Mouse (Mus musculus): ENCODE measurements around the gene Vps35. TPM values are rescaled to one million over a fixed set of nuclear protein-coding genes. Genes with fewer than 3 reads are reported as not detected.

Vps35 gene
- polyA plus RNA-seq, 1 experiment from 2014 or later = 187 TPM

DNA sequence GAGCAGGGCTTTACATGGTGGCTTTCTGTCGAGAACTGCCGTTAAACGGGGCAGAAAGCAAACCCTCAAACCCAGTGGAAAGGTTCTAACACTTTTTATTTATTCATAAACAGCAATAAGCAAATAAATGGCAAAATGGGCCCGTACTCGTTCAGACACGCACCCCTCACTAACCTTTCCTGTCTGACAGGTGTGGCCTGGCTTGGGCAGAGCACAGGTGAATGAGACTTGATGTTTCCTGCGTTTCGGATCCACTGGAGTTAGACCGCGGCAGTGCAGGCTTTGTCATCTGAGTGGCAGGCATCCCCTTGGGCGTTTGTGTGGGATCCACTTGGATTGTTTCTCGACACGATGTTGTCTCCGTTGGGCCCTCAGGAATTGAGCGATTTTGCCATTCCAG is 22.4 kb upstream of the Vps35 start:
- Histone ChIP-seq H3K4me3 (ENCODE audit: low read depth, low read length) (no peak overlapping the region), H3K4me1 (ENCODE audit: control insufficient read depth, insufficient read depth, low read length) (no peaks in the 10 kb centered on the region), H3K27ac (replicated peaks; ENCODE audit: low read depth, low read length) (no peak overlapping the region), H3K9ac (replicated peaks; ENCODE audit: low read length) (no peak overlapping the region), H3K36me3 (replicated peaks; ENCODE audit: control insufficient read depth, insufficient read depth, low read depth, low read length) (no peaks in the 10 kb centered on the region), H3K4me2 (ENCODE audit: low read depth, low read length) (no peak overlapping the region), H3K9me3 (replicated peaks; ENCODE audit: control insufficient read depth, low read length) (no peaks in the 10 kb centered on the region), H3K27me3 (ENCODE audit: control insufficient read depth, insufficient read depth, low read length) (no peaks in the 10 kb centered on the region)
- WGBS = 84% methylated on average over 15 of the region's 15 CpGs
- ATAC-seq (replicated peaks; ENCODE audit: insufficient number of reproducible peaks, low FRiP score, low TSS enrichment, low read depth) (no peak), DNase-seq (ENCODE audit: low spot score) (no peak)

- Histone ChIP-seq H3K36me3 (replicated peaks; ENCODE audit: control insufficient read depth, insufficient read depth, low read depth, low read length) (no peaks in the 10 kb centered on the region), H3K4me3 (ENCODE audit: low read depth, low read length) (no peak overlapping the region), H3K27ac (replicated peaks; ENCODE audit: low read depth, low read length) (no peak overlapping the region), H3K9me3 (replicated peaks; ENCODE audit: control insufficient read depth, low read length) (no peaks in the 10 kb centered on the region), H3K27me3 (ENCODE audit: control insufficient read depth, insufficient read depth, low read length) (no peaks in the 10 kb centered on the region), H3K4me2 (ENCODE audit: low read depth, low read length) (no peak overlapping the region), H3K9ac (replicated peaks; ENCODE audit: low read length) (no peak overlapping the region), H3K4me1 (ENCODE audit: control insufficient read depth, insufficient read depth, low read length) (no peaks in the 10 kb centered on the region)
- DNase-seq (ENCODE audit: low spot score) (no peak), ATAC-seq (replicated peaks; ENCODE audit: insufficient number of reproducible peaks, low FRiP score, low TSS enrichment, low read depth) (no peak)
- 92% methylated on average over 4 of the region's 4 CpGs for WGBS
Observed at GRCm38 (mm10) chr8:85318534-85318933, 18.9 kb upstream of the Vps35 start.

DNA sequence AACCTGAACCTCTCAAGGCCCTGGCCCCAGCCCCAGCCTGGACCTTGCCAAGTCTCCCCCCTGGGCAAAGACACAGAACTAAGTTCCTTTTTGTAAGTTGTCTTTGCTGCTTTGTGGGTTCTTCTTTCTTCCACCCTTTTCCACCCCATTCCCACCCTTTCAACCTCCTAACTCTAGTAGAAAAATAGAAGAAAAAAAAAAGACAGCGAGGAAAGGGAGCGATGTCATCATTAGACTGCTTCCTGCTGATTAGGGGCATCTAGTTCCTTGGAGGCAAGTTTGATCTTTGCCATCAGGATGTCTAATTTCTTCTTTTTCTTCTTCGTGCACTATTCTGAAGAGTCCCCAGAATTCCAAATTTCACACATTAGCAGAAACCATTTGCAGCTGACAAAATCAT is 13.4 kb upstream of the Vps35 start:
- DNase-seq (ENCODE audit: low spot score) = no peak

GRCm38 (mm10) chr8:85311743-85312142 is 12.1 kb upstream of the Vps35 start:
- Histone ChIP-seq H3K4me3 (ENCODE audit: low read depth, low read length) (no peak overlapping the region), H3K36me3 (replicated peaks; ENCODE audit: control insufficient read depth, insufficient read depth, low read depth, low read length) (no peaks in the 10 kb centered on the region), H3K9ac (replicated peaks; ENCODE audit: low read length) (no peak overlapping the region), H3K4me1 (ENCODE audit: control insufficient read depth, insufficient read depth, low read length) (no peaks in the 10 kb centered on the region), H3K9me3 (replicated peaks; ENCODE audit: control insufficient read depth, low read length) (no peaks in the 10 kb centered on the region), H3K27ac (replicated peaks; ENCODE audit: low read depth, low read length) (no peak overlapping the region), H3K4me2 (ENCODE audit: low read depth, low read length) (no peak overlapping the region), H3K27me3 (ENCODE audit: control insufficient read depth, insufficient read depth, low read length) (no peaks in the 10 kb centered on the region)
- DNase-seq (ENCODE audit: low spot score) = peak; percentile 49
- ATAC-seq (replicated peaks; ENCODE audit: insufficient number of reproducible peaks, low FRiP score, low TSS enrichment, low read depth) = no peak

More for the DNA sequence above, 13.4 kb upstream of the Vps35 start:
- H3K36me3 ChIP-seq (replicated peaks; ENCODE audit: control insufficient read depth, insufficient read depth, low read depth, low read length) = no peaks in the 10 kb centered on the region
- H3K4me3 ChIP-seq (ENCODE audit: low read depth, low read length) = no peak overlapping the region
- no peaks in the 10 kb centered on the region for H3K4me1 ChIP-seq (ENCODE audit: control insufficient read depth, insufficient read depth, low read length)
- H3K27me3 ChIP-seq (ENCODE audit: control insufficient read depth, insufficient read depth, low read length) = no peaks in the 10 kb centered on the region
- no peak overlapping the region for H3K4me2 ChIP-seq (ENCODE audit: low read depth, low read length)
- no peak overlapping the region for H3K9ac ChIP-seq (replicated peaks; ENCODE audit: low read length)
- no peak overlapping the region for H3K27ac ChIP-seq (replicated peaks; ENCODE audit: low read depth, low read length)
- ATAC-seq (replicated peaks; ENCODE audit: insufficient number of reproducible peaks, low FRiP score, low TSS enrichment, low read depth) = no peak
- H3K9me3 ChIP-seq (replicated peaks; ENCODE audit: control insufficient read depth, low read length) = no peaks in the 10 kb centered on the region
- 76% methylated on average over 3 of the region's 3 CpGs for WGBS

DNA sequence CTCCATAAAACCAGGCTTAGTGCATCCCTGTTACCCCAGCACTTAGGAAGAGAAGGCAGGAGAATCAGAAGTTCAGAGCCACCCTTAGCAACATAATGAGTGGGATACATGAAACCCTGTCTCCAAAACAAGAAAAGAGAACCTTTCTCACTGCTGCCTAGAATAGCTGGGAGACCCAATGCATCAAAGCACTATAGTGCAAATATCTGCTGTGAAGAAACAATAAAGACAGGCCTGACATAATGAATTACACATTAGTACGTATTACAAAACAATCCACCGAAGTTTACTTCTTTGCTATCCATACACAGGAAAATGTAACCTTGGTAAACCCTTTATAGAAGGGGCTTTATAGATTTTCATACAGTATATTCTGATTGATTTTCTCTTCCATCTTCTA is 9.0 kb upstream of the Vps35 start:
- peaks cover 3% of the 10 kb centered on the region; the same call in 1 of the 2 replicates for H3K36me3 ChIP-seq (replicated peaks; ENCODE audit: control insufficient read depth, insufficient read depth, low read depth, low read length)

GRCm38 (mm10) chr8:85303531-85303930 is 3.9 kb upstream of the Vps35 start:
- WGBS = 91% methylated on average over 5 of the region's 5 CpGs
- Histone ChIP-seq H3K27me3 (ENCODE audit: control insufficient read depth, insufficient read depth, low read length) (no peaks in the 10 kb centered on the region), H3K4me2 (ENCODE audit: low read depth, low read length) (no peak overlapping the region), H3K36me3 (replicated peaks; ENCODE audit: control insufficient read depth, insufficient read depth, low read depth, low read length) (peaks cover 3% of the 10 kb centered on the region; the same call in 1 of the 2 replicates), H3K9ac (replicated peaks; ENCODE audit: low read length) (no peak overlapping the region), H3K4me1 (ENCODE audit: control insufficient read depth, insufficient read depth, low read length) (no peaks in the 10 kb centered on the region), H3K27ac (replicated peaks; ENCODE audit: low read depth, low read length) (no peak overlapping the region), H3K9me3 (replicated peaks; ENCODE audit: control insufficient read depth, low read length) (no peaks in the 10 kb centered on the region), H3K4me3 (ENCODE audit: low read depth, low read length) (no peak overlapping the region)
- DNase-seq (ENCODE audit: low spot score) (no peak), ATAC-seq (replicated peaks; ENCODE audit: insufficient number of reproducible peaks, low FRiP score, low TSS enrichment, low read depth) (no peak)

More for the DNA sequence above, 9.0 kb upstream of the Vps35 start:
- Histone ChIP-seq H3K4me1 (ENCODE audit: control insufficient read depth, insufficient read depth, low read length) (no peaks in the 10 kb centered on the region), H3K27me3 (ENCODE audit: control insufficient read depth, insufficient read depth, low read length) (no peaks in the 10 kb centered on the region), H3K4me3 (ENCODE audit: low read depth, low read length) (no peak overlapping the region), H3K9ac (replicated peaks; ENCODE audit: low read length) (no peak overlapping the region), H3K4me2 (ENCODE audit: low read depth, low read length) (no peak overlapping the region), H3K27ac (replicated peaks; ENCODE audit: low read depth, low read length) (no peak overlapping the region), H3K9me3 (replicated peaks; ENCODE audit: control insufficient read depth, low read length) (no peaks in the 10 kb centered on the region)
- 92% methylated on average over 2 of the region's 2 CpGs for WGBS
- DNase-seq (ENCODE audit: low spot score) (no peak), ATAC-seq (replicated peaks; ENCODE audit: insufficient number of reproducible peaks, low FRiP score, low TSS enrichment, low read depth) (no peak)

DNA sequence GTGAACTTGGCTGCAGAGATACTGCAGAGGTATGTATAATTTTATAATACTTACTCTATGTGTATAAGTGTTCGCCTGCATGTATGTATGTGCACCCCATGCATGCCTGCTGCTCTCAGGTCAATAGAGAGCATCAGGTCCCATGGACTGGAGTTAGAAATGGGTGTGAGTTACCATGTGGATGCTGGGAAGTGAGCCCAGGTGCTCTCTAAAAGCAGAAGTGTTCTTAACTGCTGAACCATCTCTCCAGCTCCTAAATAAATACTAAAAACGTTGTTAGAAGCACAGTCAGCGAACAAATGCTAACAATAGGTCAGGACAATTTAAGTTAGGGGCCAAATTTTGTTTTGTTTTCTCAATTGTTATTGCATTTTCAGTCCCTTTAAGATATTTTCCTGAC is 3.3 kb upstream of the Vps35 start:
- WGBS = 89% methylated on average over 3 of the region's 3 CpGs

GRCm38 (mm10) chr8:85301941-85302340 is 2.3 kb upstream of the Vps35 start:
- no peaks in the 10 kb centered on the region for H3K4me1 ChIP-seq (ENCODE audit: control insufficient read depth, insufficient read depth, low read length)
- no peak overlapping the region for H3K4me3 ChIP-seq (ENCODE audit: low read depth, low read length)
- no peak for DNase-seq (ENCODE audit: low spot score)
- no peak for ATAC-seq (replicated peaks; ENCODE audit: insufficient number of reproducible peaks, low FRiP score, low TSS enrichment, low read depth)
- H3K36me3 ChIP-seq (replicated peaks; ENCODE audit: control insufficient read depth, insufficient read depth, low read depth, low read length) = peaks cover 3% of the 10 kb centered on the region; the same call in 1 of the 2 replicates
- 78% methylated on average over 1 of the region's 1 CpGs for WGBS
- no peak overlapping the region for H3K27ac ChIP-seq (replicated peaks; ENCODE audit: low read depth, low read length)
- H3K4me2 ChIP-seq (ENCODE audit: low read depth, low read length) = no peak overlapping the region
- H3K9ac ChIP-seq (replicated peaks; ENCODE audit: low read length) = no peak overlapping the region
- H3K9me3 ChIP-seq (replicated peaks; ENCODE audit: control insufficient read depth, low read length) = no peaks in the 10 kb centered on the region
- no peaks in the 10 kb centered on the region for H3K27me3 ChIP-seq (ENCODE audit: control insufficient read depth, insufficient read depth, low read length)

More for the DNA sequence above, 3.3 kb upstream of the Vps35 start:
- H3K9ac ChIP-seq (replicated peaks; ENCODE audit: low read length) = no peak overlapping the region
- no peak overlapping the region for H3K27ac ChIP-seq (replicated peaks; ENCODE audit: low read depth, low read length)
- no peaks in the 10 kb centered on the region for H3K4me1 ChIP-seq (ENCODE audit: control insufficient read depth, insufficient read depth, low read length)
- no peaks in the 10 kb centered on the region for H3K9me3 ChIP-seq (replicated peaks; ENCODE audit: control insufficient read depth, low read length)
- ATAC-seq (replicated peaks; ENCODE audit: insufficient number of reproducible peaks, low FRiP score, low TSS enrichment, low read depth) (no peak), DNase-seq (ENCODE audit: low spot score) (no peak)
- H3K36me3 ChIP-seq (replicated peaks; ENCODE audit: control insufficient read depth, insufficient read depth, low read depth, low read length) = peaks cover 3% of the 10 kb centered on the region; the same call in 1 of the 2 replicates
- H3K4me3 ChIP-seq (ENCODE audit: low read depth, low read length) = no peak overlapping the region
- H3K4me2 ChIP-seq (ENCODE audit: low read depth, low read length) = no peak overlapping the region
- H3K27me3 ChIP-seq (ENCODE audit: control insufficient read depth, insufficient read depth, low read length) = no peaks in the 10 kb centered on the region

All from embryonic facial prominence, embryonic 11.5 days (tissue).